Mouse (Mus musculus): ENCODE data around the gene Eloa.
"Not testable (repeated sequence)": the region's sequence is repeated elsewhere in the genome, so short reads cannot be mapped to it uniquely, and the experiment has no call there.

Eloa gene

DNA sequence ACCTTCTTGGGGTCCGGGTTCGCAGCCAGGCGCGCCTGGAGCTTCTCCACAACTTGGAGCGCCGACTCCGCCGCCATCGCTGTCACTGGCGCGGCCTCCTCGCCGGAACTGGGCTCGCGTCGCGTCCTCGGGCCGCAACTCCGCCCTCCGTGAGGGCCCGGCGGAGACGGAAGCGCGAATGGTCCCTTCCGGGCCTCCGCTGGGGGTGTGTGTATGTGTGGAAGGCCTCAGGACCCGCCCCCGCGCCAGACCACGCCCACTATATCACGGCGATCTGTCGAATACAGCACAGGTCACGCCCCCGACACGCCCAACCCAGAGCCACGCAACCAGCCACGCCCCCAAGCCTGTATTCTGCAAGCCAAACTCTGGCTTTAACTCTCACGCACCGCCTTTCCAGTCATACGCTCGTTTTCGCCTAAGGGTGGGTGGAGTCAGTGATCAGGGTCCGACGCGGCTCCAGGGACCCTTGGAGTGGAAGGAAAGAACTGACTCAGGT is at the start of gene Eloa:
Gene Eloa (minus strand): TSS at position 215 of the 499 bp plus-strand sequence.
- peak; percentile 99 to 100 for DNase-seq

DNA sequence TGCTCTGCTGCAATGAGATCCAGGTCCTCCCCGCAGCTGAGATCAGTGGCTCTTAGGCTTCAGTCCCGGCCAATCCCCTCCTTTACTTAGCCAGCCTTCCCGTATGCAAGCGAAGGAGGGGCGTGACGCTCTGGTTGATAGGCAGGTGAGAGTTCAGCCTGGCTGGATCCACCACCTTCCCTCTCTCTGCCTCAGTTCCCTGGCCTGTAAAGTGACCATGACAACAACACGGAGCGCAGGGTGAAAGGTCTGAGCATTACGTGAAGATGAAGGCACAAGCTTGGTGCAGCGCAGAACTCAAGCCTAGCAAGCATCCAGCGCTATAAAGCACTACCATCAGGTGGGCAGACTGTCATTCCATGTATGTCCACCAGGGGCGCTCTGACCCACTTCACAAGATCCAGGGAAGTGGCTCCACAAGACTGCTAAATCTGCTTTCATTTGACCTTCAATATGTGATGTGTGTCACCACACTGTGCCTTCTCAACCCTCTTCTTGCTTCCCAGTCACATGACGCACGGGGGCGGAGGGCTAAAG is 49.7 kb upstream of the Eloa start:
- DNase-seq: peak; percentile 84 to 90

DNA sequence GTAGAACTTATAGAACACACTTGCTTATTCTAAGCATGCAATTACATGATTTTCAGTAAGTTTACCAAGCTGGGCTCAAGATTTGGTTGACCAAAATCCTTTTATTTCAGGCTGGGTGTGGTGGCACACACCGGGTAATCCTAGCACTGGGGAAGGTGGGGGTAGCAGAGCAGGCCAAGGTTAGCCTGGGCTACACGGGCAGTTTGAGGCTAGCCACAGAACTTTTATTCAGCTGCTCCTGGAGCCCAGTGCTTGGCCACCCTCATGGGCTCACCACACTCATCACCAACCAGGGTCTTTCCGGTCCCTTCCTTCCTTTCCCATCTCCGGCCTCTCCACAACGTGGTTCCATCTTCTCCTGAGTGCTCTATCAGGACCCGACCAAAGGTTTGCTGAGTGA is 49.0 kb upstream of the Eloa start:
- DNase-seq: no peak

DNA sequence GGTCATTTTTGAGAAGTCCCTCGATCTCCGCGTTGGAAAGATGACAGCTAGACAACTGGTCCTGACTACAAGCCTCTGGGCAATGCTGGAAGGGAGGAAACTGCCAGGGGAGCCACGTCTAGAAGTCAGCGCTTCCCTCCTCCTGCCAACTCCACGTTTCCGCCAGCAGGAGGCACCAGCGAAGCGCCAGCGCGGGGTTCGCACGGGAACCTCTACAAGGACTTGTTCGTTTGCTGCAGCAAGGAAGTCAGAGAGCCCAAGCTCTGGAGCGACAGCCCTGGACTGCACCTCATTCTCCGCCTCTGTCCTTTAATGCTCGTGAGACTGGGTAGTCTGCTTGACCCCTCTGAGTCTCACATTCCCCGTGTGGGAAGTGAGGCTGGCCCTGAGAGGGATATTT is 48.4 kb upstream of the Eloa start:
- peak; percentile 82 to 84 for DNase-seq

DNA sequence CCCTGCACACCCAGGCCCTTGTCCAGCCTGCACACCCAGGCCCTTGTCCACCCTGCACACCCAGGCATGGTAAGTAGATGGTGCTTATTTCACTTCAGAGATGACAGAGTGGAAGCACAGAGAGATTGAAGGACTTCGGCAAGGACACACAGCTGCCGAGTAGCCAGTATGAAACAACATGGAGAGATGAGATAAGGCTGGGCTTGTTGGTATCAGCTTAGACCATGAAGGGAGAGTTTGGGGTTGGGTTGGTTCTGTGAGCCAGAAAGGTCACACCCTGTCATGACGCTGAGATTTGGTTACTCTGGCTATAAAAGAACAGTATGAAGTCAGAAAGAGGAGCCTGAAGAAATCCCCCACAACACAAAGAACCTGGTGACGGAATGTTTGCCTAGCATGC is 47.8 kb upstream of the Eloa start:
- DNase-seq: no peak

DNA sequence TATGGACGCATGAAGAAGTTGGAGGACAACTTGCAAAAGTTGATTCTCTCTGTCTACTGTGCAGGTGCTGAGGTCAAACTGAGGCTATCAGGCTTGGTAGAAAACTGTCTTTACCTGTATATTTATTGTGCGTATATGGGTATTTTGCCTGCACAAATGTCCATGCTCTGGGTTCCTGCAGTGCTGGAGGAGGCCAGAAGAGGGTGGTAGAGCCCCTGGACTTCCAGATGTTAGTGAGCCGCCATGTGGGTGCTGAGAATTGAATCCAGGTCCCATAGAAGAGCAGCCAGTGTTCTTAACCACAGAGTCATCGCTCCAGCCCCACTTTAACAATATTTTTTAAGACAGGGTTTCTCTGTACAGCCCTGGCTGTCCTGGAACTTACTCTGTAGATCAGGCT is 41.6 kb upstream of the Eloa start:
- DNase-seq: no peak

DNA sequence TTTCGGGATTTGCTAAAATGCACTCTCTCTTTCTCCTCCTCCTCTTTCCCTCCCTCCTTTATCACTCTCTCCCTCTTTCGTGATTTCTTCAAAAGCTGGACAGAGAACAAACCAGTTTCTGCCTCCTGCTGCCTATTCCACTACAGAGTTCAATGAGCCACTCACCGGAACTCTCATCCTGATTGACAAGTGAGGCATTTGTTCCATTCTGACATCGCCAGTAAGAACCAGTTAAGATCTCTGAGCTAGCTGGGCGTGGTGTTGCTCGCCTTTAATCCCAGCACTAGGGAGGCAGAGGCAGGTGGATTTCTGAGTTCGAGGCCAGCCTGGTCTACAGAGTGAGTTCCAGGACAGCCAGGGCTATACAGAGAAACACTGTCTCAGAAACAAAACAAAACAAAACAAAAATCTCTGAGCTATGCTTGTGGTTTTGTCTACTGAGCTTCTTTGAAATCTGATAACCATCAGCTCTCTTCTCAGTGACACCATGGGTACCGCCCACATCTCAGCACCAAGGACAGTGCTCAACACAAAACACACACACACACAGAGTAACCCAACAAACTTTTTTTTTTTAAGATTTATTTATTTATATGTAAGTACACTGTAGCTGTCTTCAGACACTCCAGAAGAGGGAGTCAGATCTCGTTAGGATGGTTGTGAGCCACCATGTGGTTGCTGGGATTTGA is 38.4 kb upstream of the Eloa start:
- not testable (repeated sequence) for DNase-seq

DNA sequence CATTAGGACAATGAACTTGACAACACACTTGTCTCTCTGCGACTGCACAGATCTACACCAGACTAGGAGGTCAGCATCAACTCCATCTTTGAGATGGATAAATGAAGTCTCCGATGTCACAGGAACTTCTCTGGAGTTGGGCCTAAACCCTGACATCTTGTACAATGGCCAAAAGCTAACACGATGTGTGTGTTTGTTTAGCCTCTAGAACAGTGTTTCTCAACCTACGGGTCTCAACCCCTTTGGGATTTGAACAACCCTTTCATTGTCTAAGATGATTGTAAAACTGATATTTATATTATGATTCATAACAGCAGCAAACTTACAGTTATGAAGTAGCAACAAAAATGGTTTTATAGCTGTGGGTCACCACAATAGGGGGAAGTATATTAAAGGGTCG is 36.4 kb upstream of the Eloa start:
- no peak for DNase-seq

DNA sequence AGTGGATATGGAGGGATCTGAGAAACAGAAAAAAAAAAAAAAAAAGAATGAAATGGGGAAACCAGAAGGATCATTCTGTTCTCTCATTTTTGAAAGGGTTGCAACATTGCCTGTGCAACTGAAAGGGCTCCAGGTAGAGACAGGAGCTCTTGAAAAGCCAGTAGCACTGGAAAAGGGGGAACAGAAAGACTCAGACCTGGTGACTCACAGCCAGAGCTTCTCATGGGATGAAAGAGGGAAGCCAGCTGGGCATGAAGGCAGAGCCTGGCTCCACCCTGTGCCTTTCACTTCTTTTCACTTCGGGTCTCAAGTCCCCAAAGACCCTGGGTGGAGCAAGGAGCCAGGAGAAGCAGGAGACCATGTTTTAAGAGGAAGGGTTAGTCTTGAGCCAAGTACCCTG is 34.5 kb upstream of the Eloa start:
- no peak for DNase-seq

DNA sequence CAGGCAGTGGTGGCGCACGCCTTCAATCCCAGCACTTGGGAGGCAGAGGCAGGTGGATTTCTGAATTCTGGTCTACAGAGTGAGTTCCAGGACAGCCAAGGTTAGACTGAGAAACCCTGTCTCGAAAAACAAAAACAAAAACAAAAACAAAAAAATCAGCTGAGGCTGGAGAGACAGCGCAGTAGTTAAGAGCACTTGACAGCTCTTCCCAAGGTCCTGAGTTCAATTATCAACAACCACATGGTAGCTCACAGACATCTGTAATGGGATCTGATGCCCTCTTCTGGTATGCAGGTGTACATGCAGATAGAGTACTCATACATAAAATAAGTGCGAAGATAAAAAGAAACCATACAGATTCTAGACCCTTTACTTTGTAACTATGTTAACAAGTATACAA is 32.3 kb upstream of the Eloa start:
- no peak for DNase-seq

DNA sequence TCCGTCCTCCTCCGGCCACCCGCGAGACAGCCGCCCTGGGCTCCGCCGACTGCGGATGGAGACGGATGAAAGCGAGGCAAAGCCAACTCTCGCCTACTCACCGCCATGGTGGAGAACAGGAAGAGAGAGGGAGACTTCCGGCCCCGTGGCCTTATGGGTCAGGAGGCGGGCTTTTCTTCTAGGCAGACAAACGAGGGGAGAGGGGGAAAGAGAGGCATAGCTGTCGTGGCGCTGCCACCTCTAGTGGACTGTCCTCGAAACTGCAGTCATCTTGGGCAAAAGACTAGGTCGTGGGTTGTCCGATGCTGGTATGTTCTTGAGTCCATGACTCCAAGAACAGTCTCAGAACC is 31.7 kb upstream of the Eloa start, which contains the start of gene Rpl11:
Gene Rpl11 (minus strand): TSS at position 182 of the 350 bp plus-strand sequence.
- DNase-seq: peak; percentile 93 to 94

DNA sequence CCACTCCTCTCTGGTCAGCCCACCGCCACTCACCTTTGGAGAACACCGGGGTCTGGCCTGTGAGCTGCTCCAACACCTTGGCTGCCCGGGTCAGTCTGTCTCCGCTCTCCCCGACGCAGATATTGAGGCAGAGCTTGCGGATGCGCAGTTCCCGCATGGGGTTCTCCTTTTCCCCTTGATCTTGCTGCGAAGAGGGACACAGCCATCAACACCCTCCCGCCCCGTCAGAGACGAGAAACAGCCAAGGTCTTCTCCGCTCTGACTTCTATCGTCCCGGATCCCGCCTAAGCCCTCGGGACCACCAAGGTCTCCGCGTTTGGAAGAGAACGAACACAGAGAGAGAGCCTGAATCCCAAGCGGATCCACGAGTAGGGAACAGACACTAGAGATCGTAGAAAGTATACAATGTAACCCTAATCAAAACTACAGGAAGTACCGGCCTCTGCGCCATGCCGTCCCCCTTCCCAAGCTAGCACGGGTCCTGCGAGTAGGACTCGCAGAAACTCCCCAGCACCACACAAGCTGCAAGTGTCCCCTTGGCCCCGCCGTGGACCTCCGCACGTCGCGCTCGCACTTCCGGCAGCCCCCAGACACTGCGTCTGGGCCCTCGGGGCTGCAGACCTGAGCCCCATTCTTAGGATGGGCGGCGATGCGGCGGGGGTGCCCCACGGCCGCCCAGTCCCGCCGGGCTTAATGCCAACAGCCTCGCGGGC is 31.1 kb upstream of the Eloa start:
- DNase-seq: peak in 1 of 2 experiments; percentile 26

DNA sequence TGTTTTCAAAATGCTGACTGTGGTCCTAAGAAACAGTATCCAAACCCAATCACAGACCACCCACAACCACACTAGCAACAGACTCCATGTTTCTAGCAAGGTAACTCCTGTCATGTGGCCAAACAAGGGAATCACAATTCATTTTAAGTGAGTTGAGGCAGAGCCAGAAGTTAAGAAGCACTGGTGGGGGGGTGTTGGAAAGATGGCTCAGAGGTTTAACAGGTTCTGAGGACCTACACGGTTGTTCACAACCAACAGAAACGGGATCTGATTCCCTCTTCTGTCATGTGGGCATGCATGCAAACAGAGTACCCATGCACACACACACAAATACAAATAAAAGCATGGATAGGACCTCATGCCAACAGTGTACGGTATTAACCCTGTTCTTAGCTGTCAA is 30.5 kb upstream of the Eloa start:
- DNase-seq: no peak

DNA sequence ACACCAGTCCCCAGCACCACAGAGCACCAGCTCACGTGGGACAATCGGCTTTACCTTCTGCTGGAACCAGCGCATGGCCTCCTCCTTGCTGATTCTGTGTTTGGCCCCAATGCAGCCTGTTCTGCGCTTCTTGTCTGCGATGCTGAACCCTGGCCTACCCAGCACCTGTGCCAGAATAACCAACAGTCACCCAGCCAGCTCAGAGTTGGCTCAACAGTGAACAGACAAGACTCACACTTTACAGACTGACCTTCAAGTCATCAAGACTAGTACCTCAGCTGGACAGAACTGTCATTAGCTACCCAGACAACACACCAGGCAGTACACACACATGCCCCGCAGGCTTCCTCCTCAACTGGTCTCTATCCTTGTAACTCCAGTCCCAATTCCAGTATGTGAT is 28.7 kb upstream of the Eloa start:
- DNase-seq: no peak

DNA sequence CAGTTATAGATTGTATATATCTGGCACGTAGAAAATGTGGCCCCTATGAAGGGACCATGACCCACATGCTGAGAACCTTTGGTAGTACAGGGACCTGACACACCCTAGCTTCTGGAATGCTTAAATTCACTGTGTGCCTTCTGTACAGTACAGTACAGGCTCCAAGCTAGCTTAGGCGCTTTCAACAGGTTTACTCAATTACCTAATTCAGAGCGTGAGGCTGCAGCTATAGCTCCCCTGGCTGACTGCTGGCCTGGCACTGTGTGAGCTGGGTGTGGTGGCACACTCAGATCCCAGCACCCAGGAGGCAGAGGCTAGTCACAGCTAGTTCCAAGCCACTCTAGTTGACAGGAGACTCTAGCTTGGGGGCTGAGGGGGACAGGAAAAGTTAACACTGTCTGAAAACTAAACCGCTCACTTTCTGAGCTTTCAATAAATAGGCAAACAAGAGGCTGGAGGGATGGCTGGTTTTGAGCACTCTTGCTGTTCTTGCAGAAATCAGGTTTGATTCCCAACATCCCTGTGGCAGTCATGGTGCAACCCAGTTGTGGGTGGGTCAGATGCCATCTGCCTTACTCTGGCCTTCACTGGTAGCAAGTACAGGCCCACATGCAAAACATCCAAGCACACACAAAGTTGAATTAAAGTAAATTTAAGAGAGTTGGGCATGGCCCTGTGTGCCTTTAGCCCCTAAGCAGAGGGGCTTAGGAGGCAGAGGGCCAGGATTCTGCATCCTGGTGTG is 26.9 kb upstream of the Eloa start:
- no peak for DNase-seq

DNA sequence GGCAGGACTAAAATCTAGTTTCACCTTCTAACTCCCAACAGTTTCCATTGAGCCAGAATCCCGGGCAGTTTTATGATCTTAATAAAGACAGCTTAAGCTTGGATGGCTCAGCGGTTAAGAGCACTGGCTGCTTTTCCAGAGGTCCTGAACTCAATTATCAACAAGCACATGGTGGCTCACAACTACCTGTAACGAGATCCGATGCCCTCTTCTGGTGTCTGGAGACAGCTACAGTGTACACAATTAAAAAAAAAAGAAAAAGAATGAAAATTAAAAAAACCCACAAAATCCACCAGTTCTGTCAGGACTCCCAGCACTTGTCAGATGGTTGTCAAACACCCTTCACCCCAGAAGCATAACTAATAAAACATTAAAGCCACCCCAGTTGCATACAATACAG is 26.1 kb upstream of the Eloa start:
- DNase-seq: no peak

DNA sequence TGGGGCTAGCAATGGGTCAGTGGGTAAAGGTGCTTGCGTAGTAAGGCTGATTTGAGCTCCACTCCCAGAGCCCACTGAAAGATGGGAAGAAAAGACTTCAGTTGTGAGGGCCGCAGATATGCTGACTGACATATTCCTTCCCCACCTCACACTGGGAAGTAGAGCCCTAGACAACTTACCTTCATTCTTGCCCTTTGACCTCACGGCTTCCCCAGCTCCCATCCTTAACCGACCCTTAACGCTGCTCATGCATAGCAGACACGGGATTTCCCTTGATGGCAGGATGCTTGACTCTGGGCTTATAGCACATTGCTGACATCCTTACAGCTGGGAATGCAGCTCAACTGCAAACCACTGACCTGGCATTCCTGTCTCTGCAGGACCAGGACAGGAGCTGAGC is 25.3 kb upstream of the Eloa start:
- no peak for DNase-seq

DNA sequence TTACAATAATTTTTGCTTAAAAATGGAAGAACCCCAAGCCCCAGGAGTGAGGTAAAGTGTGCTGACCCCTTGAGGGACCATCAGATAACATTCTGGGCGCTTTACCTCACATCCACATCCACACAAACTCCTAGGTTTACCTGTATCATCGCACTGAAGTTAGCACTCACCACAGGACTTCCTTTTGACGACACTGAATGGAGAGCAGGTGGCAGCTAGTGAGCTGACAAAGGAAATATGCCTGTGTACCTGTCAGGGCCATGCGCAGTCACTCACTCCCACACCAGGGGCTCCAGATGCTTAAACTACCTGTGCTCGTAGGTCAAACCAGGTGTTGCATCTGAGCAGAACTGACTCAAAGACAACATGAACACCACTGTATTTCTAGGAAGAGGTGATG is 23.5 kb upstream of the Eloa start:
- no peak for DNase-seq

DNA sequence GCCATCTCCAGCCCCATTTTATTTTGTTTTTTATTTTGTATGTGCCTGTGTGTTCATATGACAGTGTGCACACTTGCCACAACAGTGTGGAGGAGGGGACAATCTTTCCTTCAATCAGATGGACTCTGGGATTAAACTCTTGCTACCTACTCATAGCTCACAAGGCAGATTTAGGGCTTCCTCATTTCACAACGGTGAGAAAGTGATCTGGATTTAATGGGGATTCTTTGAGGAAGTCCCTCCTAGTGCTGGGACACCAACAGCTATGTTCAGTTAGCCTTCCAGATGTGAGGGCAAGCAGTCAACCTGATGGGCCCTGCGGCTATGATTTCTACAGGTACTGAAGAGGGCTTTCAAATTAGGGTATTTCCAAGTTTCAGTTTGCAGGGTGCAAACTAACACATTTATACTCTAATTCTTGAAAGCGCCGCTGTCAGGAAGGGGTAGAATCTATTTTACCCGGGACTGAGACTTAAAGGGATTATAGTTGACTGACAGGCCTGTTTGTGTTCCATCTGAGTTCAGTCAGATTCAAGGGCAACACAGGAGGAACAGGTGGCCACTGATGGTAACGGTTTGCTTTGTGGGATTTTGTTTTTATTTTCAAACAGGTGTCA is 22.3 kb upstream of the Eloa start:
- DNase-seq: no peak

DNA sequence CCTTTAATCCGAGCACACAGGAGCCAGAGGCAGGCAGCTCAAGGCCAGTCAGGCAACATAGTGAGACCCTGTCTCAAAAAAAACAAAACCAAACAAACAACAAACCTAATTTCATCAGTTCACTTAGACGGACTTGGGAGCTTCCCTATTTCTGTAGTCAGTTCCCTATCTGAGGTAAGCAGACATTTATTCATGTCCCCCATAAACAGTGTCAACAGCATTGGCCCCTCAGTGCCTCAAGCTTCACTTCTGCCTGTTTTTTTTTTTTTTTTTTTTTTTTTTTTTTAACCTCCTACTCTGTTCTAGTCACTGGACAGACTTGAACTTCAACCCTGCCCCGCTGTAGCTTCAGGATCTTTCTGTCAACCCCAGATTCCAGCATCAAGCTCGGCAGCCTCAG is 13.5 kb upstream of the Eloa start:
- DNase-seq: no peak

DNA sequence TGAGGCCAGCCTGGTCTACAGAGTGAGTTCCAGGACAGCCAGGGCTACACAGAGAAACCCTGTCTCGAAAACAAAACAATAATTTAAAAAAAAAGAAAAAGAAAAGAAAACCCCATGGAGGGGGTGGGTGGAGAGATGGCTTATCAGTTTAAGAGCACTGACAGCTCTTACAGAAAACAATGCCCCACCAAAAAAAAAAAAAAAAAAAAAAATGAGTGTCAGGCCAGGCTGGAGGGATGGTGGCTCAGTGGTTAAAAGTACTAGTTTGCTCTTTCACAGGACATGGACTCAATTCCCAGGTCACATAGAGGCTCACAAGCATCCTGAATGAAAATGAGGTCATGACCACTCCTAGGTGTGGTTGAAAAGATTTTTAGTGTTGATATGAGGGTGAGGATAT is 11.7 kb upstream of the Eloa start:
- DNase-seq: no peak

DNA sequence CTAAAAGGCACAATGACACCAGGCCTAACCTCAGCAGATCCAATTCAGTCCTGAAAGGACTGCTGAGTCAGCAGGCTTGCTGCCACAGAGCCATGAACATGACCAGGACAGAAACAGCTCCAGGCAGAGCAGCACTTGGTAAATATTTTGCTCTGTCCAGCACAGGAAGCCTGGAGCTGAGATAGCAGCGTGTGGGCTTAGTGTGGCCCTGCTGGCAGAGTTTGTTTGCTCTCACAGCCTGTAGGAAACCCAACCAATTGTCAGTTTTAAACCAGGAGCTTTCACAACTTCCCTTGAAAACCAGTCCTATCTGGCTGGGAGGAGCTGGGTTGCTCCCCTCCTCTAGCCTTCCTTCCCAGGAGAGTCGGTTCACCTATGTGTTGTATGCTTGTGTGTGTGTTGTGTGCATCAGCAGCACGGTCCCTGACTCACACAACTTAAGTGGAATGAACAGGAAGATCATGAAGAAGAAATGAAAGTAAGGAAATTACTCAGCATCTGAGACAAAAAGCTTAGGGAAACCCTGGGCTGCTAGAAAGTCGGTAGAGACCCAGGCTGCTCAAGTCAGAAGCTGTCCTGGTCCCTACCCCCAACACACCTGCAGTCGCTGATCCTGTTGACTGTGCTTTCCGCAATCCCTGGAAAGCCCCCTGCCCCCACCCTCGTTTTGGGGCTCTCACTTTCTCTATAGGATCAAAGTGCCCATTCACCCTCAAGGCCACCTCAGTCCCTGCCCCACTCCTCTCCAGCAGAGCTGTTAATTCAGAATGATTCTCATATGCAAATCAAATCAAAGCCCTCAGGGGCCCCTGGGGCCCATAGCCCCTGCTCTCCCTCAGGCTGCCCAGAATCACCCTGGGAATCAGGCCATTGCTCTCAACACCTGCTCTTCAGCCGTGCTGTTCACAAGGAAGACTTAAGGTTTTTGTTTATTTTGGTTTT is 9.7 kb upstream of the Eloa start:
- DNase-seq: no peak
